Mouse (Mus musculus): Measurements from ENCODE around the gene Olfr649.

DNA sequence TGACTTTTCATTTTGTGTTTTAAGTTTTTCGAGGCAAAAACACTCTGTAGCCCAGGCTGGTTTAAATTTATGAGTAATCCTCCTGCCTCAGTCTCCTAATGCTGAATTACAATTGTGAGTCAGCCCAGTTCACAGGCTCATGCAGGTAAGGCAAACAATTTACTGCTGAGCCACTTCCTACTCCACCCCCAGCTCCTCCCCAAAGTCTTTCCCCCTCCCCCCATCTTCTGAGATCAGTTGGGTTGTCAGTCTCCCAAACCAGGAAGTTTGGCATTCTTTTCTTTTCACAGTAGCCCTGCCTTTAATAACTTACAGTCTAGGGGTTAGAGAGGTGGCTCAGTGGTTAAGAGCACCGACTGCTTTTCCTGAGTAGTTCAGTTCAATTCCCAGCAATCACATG is 22.1 kb upstream of the Olfr649 start:
- TF ChIP-seq CTCF (conservative IDR thresholded peaks at IDR 0.05; ENCODE audit: insufficient read depth, insufficient read length, low read depth, low read length) (no peak), POLR2A (IDR thresholded peaks at IDR 0.05; ENCODE audit: low read depth, low read length) (no peak)
